Mouse (Mus musculus) neural tube, embryonic 14.5 days (tissue): ENCODE data around the gene Men1. TPM values are rescaled to one million over a fixed set of nuclear protein-coding genes. Genes with fewer than 3 reads are reported as not detected.

Experiments used
- ATAC-seq: fragments of 200-750 bp; cut with Nextera tagmentation; 2 replicates; pipeline ENCODE4 v1.8.0; 2017; ENCODE audit warnings: low read depth, mild to moderate bottlenecking, moderate TSS enrichment, moderate library complexity
- H3K27ac ChIP-seq: fragments of 300-500 bp; sonication (generic); 2 replicates; pipeline ENCODE4 v1.5.1; 2014; ENCODE audit warnings: low read depth, mild to moderate bottlenecking, control low read depth, low read length, moderate library complexity, mixed read lengths
- H3K27me3 ChIP-seq: fragments of 300-500 bp; sonication (generic); 2 replicates; pipeline ENCODE4 v1.6.1; 2014; ENCODE audit warnings: low read length; ENCODE audit not compliant: control insufficient read depth, insufficient read depth
- H3K36me3 ChIP-seq: fragments of 300-500 bp; sonication (generic); 2 replicates; pipeline ENCODE4 v1.6.1; 2014; ENCODE audit warnings: low read length, mixed read lengths; ENCODE audit not compliant: control insufficient read depth, insufficient read depth
- H3K4me1 ChIP-seq: fragments of 300-500 bp; sonication (generic); 2 replicates; pipeline ENCODE4 v1.6.1; 2014; ENCODE audit warnings: low read length; ENCODE audit not compliant: control insufficient read depth, insufficient read depth
- H3K4me2 ChIP-seq: fragments of 300-500 bp; sonication (generic); 2 replicates; pipeline ENCODE4 v1.6.1; 2014; ENCODE audit warnings: mild to moderate bottlenecking, low read depth, low read length, control low read depth
- H3K4me3 ChIP-seq: fragments of 300-500 bp; sonication (generic); 2 replicates; pipeline ENCODE4 v1.5.1; 2014; ENCODE audit warnings: low read depth, low read length, control low read depth, mixed read lengths
- H3K9ac ChIP-seq: fragments of 300-500 bp; sonication (generic); replicated peaks from 2 replicates; pipeline ENCODE4 v1.6.1; 2014; ENCODE audit warnings: low read depth, mild to moderate bottlenecking, control low read depth, low read length, mixed read lengths
- H3K9me3 ChIP-seq: fragments of 300-500 bp; sonication (generic); 2 replicates; pipeline ENCODE4 v1.6.1; 2016; ENCODE audit warnings: low read length; ENCODE audit not compliant: control insufficient read depth
- WGBS: fragments of 180-500 bp; shearing (Covaris S2); extraction: QIAGEN DNeasy Blood & Tissue Kit; methylation state at CpG from one replicate; pipeline ENCODE4 v1.1.7; 2014; 5-methylcytosine and 5-hydroxymethylcytosine counted together
- microRNA-seq: library from miRNA; unstranded; fragments of <30 nt; microRNA quantifications from one replicate; pipeline ENCODE4, GENCODE M21; 2016
- polyA plus RNA-seq: library from polyadenylated mRNA; unstranded; fragments of >200 nt; fragmentation: Nextera tagmentation; extraction: Ambion mirVana; gene quantifications from 2 replicates; pipeline ENCODE4 v1.2.1, GENCODE M21; 2014

Men1 gene
- polyA plus RNA-seq, 1 experiment from 2014 or later: 36.8 TPM

DNA sequence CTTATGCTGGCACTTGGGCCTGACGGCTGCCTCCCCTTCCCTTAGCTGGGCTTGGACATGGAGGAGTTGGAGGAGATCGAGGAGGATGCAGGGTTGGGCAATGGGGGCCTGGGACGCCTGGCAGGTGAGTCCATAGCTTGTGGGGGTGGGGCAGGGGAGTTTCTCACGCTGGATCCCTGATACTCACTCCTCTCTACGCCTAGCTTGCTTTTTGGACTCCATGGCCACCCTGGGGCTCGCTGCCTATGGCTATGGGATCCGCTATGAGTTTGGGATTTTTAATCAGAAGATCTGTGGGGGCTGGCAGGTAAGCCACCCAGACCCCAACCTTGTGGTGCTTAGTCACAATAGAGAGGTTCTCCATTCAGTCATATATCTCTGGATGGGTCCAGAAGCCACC lies 51.0 kb downstream of the Men1 start:
- no peaks in the 10 kb centered on the region for H3K36me3 ChIP-seq
- no peak overlapping the region for H3K27ac ChIP-seq
- H3K9ac ChIP-seq: no peak overlapping the region
- 0 out of 2 replicates have a peak, but pooled peaks cover 3% of the 10 kb centered on the region for H3K4me1 ChIP-seq
- H3K4me3 ChIP-seq: no peak overlapping the region
- H3K4me2 ChIP-seq: no peak overlapping the region
- ATAC-seq: no peak
- no peaks in the 10 kb centered on the region for H3K9me3 ChIP-seq
- H3K27me3 ChIP-seq: no peaks in the 10 kb centered on the region
- WGBS: 83% methylated on average over 7 of the region's 7 CpGs

DNA sequence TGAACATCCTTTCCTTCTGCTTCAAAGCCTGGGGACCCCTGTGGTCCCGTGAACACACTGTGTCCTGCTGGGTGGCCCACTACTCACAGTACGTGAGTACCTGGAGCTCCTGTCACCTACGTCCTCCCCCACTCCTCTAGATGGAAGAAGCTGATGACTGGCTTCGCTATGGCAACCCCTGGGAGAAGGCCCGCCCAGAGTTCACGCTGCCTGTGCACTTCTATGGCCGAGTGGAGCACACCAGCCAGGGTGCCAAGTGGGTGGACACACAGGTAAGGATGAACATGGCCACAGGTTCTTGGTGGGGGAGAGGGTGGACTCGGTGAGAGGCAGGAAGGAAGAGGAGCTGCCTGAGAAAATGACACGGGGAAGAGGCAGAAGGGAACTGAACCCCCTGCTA lies 51.5 kb downstream of the Men1 start:
- Histone ChIP-seq H3K9ac (no peak overlapping the region), H3K9me3 (no peaks in the 10 kb centered on the region), H3K27me3 (no peaks in the 10 kb centered on the region), H3K4me3 (no peak overlapping the region), H3K36me3 (no peaks in the 10 kb centered on the region), H3K4me2 (no peak overlapping the region), H3K27ac (no peak overlapping the region), H3K4me1 (0 out of 2 replicates have a peak, but pooled peaks cover 3% of the 10 kb centered on the region)
- no peak for ATAC-seq
- 71% methylated on average over 9 of the region's 9 CpGs for WGBS

DNA sequence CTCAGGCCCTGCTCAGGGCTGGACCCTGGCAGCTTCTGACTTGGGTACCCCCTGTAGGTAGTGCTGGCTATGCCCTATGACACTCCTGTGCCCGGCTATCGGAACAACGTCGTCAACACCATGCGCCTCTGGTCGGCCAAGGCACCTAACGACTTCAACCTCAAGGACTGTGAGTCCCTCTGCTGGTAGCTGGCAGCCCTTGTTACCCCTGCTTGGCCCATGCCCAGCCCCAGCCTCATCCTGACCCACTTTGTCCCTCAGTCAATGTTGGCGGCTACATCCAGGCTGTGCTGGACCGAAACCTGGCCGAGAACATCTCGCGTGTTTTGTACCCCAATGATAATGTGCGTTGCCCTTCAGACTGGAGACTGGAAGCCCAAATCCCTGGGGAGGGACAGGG lies 53.2 kb downstream of the Men1 start:
- ATAC-seq: no peak
- Histone ChIP-seq H3K4me1 (0 out of 2 replicates have a peak, but pooled peaks cover 3% of the 10 kb centered on the region), H3K27me3 (no peaks in the 10 kb centered on the region), H3K27ac (no peak overlapping the region), H3K4me3 (no peak overlapping the region), H3K9me3 (no peaks in the 10 kb centered on the region), H3K36me3 (no peaks in the 10 kb centered on the region), H3K4me2 (no peak overlapping the region), H3K9ac (no peak overlapping the region)
- WGBS: 84% methylated on average over 13 of the region's 13 CpGs

DNA sequence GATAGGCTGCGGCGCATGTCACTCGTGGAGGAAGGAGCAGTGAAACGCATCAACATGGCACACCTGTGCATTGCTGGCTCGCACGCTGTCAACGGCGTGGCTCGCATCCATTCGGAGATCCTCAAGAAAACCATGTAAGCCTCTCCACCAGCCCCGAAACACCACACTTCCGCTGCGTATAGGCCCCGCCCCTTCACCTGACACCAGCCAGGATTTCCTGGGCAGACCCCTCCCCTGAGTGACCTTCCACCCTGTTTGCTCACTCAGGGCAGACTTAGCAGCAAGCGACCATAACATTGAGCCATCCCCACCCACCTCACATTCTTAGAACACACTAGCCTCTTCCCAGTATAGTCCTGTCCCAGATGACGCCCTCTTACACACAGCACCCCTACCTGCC lies 55.0 kb downstream of the Men1 start:
- 6% methylated on average over 16 of the region's 16 CpGs for WGBS
- H3K36me3 ChIP-seq: no peaks in the 10 kb centered on the region
- H3K27ac ChIP-seq: no peak overlapping the region
- peak overlapping the region; percentile 22 for H3K4me3 ChIP-seq
- H3K4me2 ChIP-seq: peak overlapping the region; percentile 44
- H3K27me3 ChIP-seq: no peaks in the 10 kb centered on the region
- peak; percentile 57; the same call in 1 of the 2 replicates for ATAC-seq
- peak overlapping the region; percentile 22; the same call in 1 of the 2 replicates for H3K9ac ChIP-seq
- H3K9me3 ChIP-seq: no peaks in the 10 kb centered on the region
- no peaks in the 10 kb centered on the region for H3K4me1 ChIP-seq

DNA sequence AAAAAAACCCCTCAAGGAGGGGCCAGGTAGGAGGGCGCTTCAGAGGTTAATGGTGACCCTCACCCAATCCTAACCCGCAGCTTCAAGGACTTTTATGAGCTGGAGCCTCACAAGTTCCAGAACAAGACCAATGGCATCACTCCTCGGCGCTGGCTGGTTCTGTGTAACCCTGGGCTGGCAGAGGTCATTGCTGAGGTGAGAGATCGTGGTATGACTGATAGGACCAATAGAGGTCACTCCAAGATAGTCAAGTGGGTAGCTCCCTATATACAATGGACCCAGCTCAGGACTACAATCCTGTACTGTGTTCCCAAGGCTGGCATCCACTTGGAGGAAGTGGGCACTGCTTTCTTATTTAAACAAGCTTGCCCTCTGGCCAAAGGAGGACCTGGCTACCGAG lies 55.5 kb downstream of the Men1 start:
- no peak overlapping the region for H3K27ac ChIP-seq
- H3K9me3 ChIP-seq: no peaks in the 10 kb centered on the region
- H3K4me1 ChIP-seq: no peaks in the 10 kb centered on the region
- no peaks in the 10 kb centered on the region for H3K36me3 ChIP-seq
- WGBS: 59% methylated on average over 6 of the region's 6 CpGs
- no peak overlapping the region for H3K9ac ChIP-seq
- H3K4me3 ChIP-seq: no peak overlapping the region
- peak overlapping the region; percentile 44; the same call in 1 of the 2 replicates for H3K4me2 ChIP-seq
- no peaks in the 10 kb centered on the region for H3K27me3 ChIP-seq
- no peak for ATAC-seq

Small RNA genes within 50 kb of the gene (microRNA-seq; reads per million reads assigned to microRNA genes)
- not detected for gene Mir6989

Other genes starting within 250 kb of the Men1 start
- gene Cdca5, start 250.0 kb upstream of the Men1 start, polyA plus RNA-seq: 3.0 and 3.5 TPM in 2 replicates
- not detected in 2 replicates for gene AC131692.1, start 240.6 kb upstream of the Men1 start, polyA plus RNA-seq
- 0.44 and 0.52 TPM in 2 replicates for gene Naaladl1, start 229.2 kb upstream of the Men1 start, polyA plus RNA-seq
- 52.1 and 53.1 TPM in 2 replicates for gene Sac3d1, start 216.3 kb upstream of the Men1 start, polyA plus RNA-seq
- gene Snx15, start 206.7 kb upstream of the Men1 start, polyA plus RNA-seq: 63.9 and 72.8 TPM in 2 replicates
- gene Batf2, start 194.0 kb upstream of the Men1 start, polyA plus RNA-seq: not detected in 2 replicates
- 114 and 123 TPM in 2 replicates for gene Arl2, start 193.4 kb upstream of the Men1 start, polyA plus RNA-seq
- gene Majin, start 150.6 kb upstream of the Men1 start, polyA plus RNA-seq: 0.21 TPM in 1 of 2 replicates, not detected in the other
- not detected in 2 replicates for gene Gpha2, start 108.6 kb upstream of the Men1 start, polyA plus RNA-seq
- gene Ppp2r5b, start 99.1 kb upstream of the Men1 start, polyA plus RNA-seq: 150 and 154 TPM in 2 replicates
- gene Atg2a, start 93.3 kb upstream of the Men1 start, polyA plus RNA-seq: 16.0 and 16.1 TPM in 2 replicates
- 53.4 and 74.8 TPM in 2 replicates for gene Ehd1, start 58.3 kb upstream of the Men1 start, polyA plus RNA-seq
- 0.61 and 0.71 TPM in 2 replicates for gene Cdc42bpg, start 28.5 kb upstream of the Men1 start, polyA plus RNA-seq
- gene Map4k2, start 6.2 kb downstream of the Men1 start, polyA plus RNA-seq: 13.3 and 15.8 TPM in 2 replicates
- gene Sf1, start 28.7 kb downstream of the Men1 start, polyA plus RNA-seq: 91.7 and 112 TPM in 2 replicates
- gene Pygm, start 49.4 kb downstream of the Men1 start, polyA plus RNA-seq: 4.3 and 4.4 TPM in 2 replicates
- 81.6 and 130 TPM in 2 replicates for gene Rasgrp2, start 64.4 kb downstream of the Men1 start, polyA plus RNA-seq
- 46.3 and 66.5 TPM in 2 replicates for gene Nrxn2, start 83.8 kb downstream of the Men1 start, polyA plus RNA-seq
- 0.11 TPM in 1 of 2 replicates, not detected in the other for gene Slc22a12, start 208.1 kb downstream of the Men1 start, polyA plus RNA-seq